Mouse (Mus musculus) E14TG2a.4 (cell line): ENCODE results near the gene Lasp1.

ENCODE experiments used
- CTCF ChIP-seq: conservative IDR thresholded peaks from 2 replicates; pipeline ENCODE4 v1.5.1; 2014; ENCODE audit warnings: low read length
- POU5F1 ChIP-seq: IDR thresholded peaks from 2 replicates; pipeline ENCODE4 v1.6.1; 2014; ENCODE audit warnings: low read length, borderline replicate concordance

- TF ChIP-seq CTCF (no peak), POU5F1 (no peak)
Measured at GRCm38 (mm10) chr11:97825971-97826370, 27.2 kb downstream of the Lasp1 start.
